Mouse (Mus musculus) liver, adult 2 months (tissue): ENCODE data around the gene Pde4d.

Experiments
- CTCF ChIP-seq: fragments of 200-500 bp; IDR thresholded peaks from 2 replicates; pipeline ENCODE4 v1.5.1; 2011; ENCODE audit warnings: low read depth, low read length, control low read depth
- POLR2A ChIP-seq: fragments of 200-500 bp; IDR thresholded peaks from 2 replicates; pipeline ENCODE4 v1.6.1; 2011; ENCODE audit warnings: low read length, control low read depth; ENCODE audit not compliant: insufficient read depth; ENCODE audit errors: extremely low read depth

DNA sequence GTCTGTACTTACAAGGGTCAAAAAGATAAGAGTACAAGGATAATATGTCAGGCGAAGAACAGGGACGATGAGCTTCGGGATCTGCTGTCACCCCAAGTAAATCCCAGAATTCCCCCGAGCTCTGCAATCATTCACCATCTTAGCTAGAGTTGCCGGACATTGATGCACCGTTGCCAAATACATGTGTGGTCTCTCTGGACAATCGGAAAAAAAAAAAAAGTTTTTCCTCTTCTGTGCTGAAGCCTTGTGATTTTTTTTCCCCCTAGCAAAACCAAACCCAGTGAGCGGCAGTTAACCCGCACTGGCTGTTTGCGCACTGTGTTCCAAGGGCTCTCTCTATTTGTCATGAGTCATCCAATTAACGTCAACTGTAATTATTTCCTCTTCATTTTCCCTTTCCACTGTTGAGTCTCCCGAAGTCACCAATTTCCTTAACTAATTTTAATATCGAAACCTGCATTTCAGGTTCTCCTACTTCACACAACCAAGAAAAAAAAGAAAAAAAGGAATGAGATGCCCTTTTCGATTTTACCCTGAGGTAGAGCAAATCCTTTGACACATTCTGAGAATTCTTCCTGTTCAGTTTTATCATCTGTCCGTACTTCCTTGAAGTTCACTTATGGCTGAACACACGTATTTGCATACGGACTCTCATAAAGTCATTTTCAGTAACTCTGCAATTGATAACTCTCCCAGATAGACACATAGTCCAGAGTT is 780.0 kb downstream of the Pde4d start:
- TF ChIP-seq CTCF (no peak), POLR2A (no peak)
